Mouse (Mus musculus) hindbrain, embryonic 10.5 days (tissue): ENCODE data around the gene Snx32. TPM values are rescaled to one million over a fixed set of nuclear protein-coding genes. Genes with fewer than 3 reads are reported as not detected.
A peak's percentile ranks its signal among the peaks of the same experiment; 100 is the strongest.

Experiments used
- DNase-seq: peaks from one replicate; pipeline ENCODE4 v3.0.0-alpha.2; 2017; ENCODE audit warnings: low spot score
- H3K27ac ChIP-seq: fragments of 300-500 bp; sonication (generic); 2 replicates; pipeline ENCODE4 v1.5.1; 2016; ENCODE audit warnings: mild to moderate bottlenecking, moderate library complexity
- H3K27me3 ChIP-seq: fragments of 300-500 bp; sonication (generic); 2 replicates; pipeline ENCODE4 v1.6.1; 2016; ENCODE audit warnings: mild to moderate bottlenecking; ENCODE audit not compliant: poor library complexity, insufficient read depth, severe bottlenecking
- H3K36me3 ChIP-seq: fragments of 300-500 bp; sonication (generic); 2 replicates; pipeline ENCODE4 v1.6.1; 2016; ENCODE audit warnings: mild to moderate bottlenecking, moderate library complexity
- H3K4me1 ChIP-seq: fragments of 300-500 bp; sonication (generic); replicated peaks from 2 replicates; pipeline ENCODE4 v1.6.1; 2016; ENCODE audit warnings: mild to moderate bottlenecking
- H3K4me3 ChIP-seq: fragments of 300-500 bp; sonication (generic); 2 replicates; pipeline ENCODE4 v1.5.1; 2016; ENCODE audit warnings: mild to moderate bottlenecking, moderate library complexity
- H3K9me3 ChIP-seq: fragments of 300-500 bp; sonication (generic); 2 replicates; pipeline ENCODE4 v1.6.1; 2016; ENCODE audit warnings: mild to moderate bottlenecking, moderate library complexity
- WGBS: fragments of 180-500 bp; shearing (Covaris S2); methylation state at CpG from one replicate; pipeline ENCODE4 v1.1.7; 2016; 5-methylcytosine and 5-hydroxymethylcytosine counted together
- polyA plus RNA-seq: library from polyadenylated mRNA; unstranded; fragments of >200 nt; fragmentation: Nextera tagmentation; extraction: Ambion mirVana; gene quantifications from 2 replicates; pipeline ENCODE4 v1.2.1, GENCODE M21; 2016

The Snx32 gene
- polyA plus RNA-seq, 1 experiment from 2014 or later, result 18.7 TPM

DNA sequence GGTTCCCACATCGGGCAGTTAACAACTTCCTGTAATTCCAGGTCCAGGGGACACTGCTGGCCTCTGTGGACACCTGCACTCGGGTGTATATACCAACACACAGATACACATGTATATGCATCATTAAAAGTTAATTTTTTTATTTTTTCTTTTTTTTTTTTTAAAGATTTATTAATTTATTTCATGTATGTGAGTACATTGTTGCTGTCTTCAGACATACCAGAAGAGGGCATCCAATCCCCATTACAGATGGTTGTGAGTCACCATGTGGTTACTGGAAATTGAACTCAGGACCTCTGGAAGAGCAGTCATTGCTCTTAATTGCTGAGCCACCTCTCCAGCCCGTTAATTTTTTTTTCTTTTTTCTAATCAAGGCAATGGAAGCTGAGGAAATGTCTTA lies 37.5 kb downstream of the Snx32 start:
- H3K4me3 ChIP-seq, result no peak overlapping the region
- peaks cover 12% of the 10 kb centered on the region for H3K36me3 ChIP-seq
- peaks cover 18% of the 10 kb centered on the region for H3K27me3 ChIP-seq
- 76% methylated on average over 3 of the region's 3 CpGs for WGBS
- H3K4me1 ChIP-seq, result peaks cover 31% of the 10 kb centered on the region
- H3K9me3 ChIP-seq, result no peaks in the 10 kb centered on the region
- no peak for DNase-seq
- no peak overlapping the region for H3K27ac ChIP-seq

DNA sequence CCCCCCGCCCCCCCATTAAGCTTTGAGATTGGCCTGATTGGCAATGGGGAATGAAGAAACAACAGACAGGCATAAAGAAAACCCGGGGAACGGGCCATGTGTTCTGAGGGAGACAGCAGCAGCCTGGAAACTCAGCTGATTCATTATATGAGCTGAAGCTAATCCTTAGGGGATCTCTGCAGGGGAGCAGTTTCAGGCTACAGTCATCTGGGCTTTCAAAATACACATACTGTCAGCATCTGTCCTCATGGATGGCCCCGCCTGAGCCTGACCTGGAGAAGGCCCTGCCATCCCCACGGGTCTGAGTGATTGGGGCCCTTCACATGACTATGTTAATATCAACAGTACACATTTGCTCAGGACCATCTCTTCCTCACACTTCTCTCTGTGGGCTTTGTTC lies 38.5 kb downstream of the Snx32 start:
- H3K4me1 ChIP-seq, result peaks cover 31% of the 10 kb centered on the region
- no peak for DNase-seq
- H3K27me3 ChIP-seq, result peaks cover 18% of the 10 kb centered on the region
- 55% methylated on average over 5 of the region's 5 CpGs for WGBS
- H3K4me3 ChIP-seq, result no peak overlapping the region
- H3K27ac ChIP-seq, result no peak overlapping the region; the same call in 1 of the 2 replicates
- H3K36me3 ChIP-seq, result peaks cover 17% of the 10 kb centered on the region
- no peaks in the 10 kb centered on the region for H3K9me3 ChIP-seq

DNA sequence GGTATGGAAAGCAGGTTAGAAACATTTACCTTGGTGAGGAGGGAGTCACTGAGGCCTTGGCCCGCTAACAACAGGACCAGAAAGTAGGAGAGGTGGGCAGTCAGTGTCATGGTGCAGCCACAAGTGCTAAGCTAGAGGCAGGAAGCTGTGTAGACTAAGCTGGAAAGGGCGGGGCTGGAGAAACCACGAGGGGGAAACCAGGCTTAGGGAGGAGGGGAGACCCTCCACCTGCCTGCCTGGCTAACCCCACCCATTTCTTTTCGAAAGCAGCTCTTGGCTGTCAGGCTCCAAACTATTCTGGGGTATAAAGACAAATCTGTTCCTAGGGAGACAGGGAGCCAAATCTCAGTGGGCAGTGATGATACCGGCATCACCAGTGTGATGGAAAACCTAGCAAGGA lies 42.0 kb downstream of the Snx32 start, which contains the start of gene Ctsw:
Gene Ctsw, minus strand, starts transcription at position 134 of the 400 bp plus-strand sequence.
- WGBS, result 67% methylated on average over 5 of the region's 5 CpGs
- Histone ChIP-seq H3K27me3 (peaks cover 4% of the 10 kb centered on the region), H3K4me1 (peaks cover 14% of the 10 kb centered on the region), H3K36me3 (peaks cover 51% of the 10 kb centered on the region), H3K9me3 (no peaks in the 10 kb centered on the region), H3K4me3 (no peak within 1 kb of the TSS), H3K27ac (no peak within 1 kb of the TSS)
- DNase-seq, result no peak

DNA sequence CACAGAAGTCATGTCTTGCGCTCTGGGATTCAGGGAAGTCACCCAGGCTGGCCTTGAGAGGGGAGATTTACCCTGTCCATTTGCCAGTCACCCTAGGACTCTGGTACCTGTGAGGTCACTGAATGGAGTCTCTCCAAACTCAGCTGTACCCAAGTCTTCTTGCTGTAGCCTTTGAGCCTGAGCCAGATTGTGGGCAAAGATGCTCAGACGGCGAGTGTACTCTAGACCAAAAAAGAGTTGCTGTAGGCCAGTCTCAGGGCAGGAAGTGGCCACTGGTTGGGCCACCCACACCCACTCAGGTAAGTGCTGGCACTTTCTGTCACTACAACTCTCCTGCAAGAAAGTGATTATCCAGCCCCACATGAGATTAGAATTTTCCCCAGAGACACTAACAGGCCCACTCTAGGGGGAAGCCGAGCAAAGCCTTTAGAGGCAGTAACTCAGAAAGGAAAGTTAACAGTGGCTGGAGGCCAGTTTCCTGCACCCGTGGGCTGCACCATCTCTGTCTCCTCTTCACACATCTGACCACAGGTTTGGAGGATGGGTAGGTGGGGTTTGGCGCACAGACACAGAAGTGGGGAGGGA lies 43.3 kb downstream of the Snx32 start:
- H3K27ac ChIP-seq, result no peak overlapping the region
- peaks cover 63% of the 10 kb centered on the region for H3K36me3 ChIP-seq
- no peak overlapping the region for H3K4me3 ChIP-seq
- DNase-seq, result no peak
- H3K9me3 ChIP-seq, result no peaks in the 10 kb centered on the region
- no peaks in the 10 kb centered on the region for H3K27me3 ChIP-seq
- peaks cover 14% of the 10 kb centered on the region for H3K4me1 ChIP-seq
- WGBS, result 87% methylated on average over 6 of the region's 6 CpGs

DNA sequence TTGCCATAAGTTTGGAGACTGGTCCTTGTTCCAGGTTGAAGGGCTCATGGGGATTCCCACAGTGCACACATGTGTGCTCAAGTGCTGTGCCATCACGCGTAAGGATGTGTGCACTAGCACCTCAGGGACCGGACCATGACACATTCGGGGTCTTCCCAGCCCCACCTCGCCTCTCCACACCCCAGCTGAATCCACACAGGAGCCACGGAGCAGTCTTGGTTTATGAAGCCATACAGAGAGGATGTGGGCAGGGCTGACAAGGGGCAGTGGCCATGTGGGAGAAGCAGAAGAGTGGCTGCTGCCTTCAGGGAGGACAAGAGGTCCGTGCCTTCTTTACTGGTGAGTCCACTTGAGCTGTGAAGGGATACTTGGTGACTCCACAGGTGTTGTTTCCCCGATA lies 45.3 kb downstream of the Snx32 start:
- Histone ChIP-seq H3K27ac (no peak overlapping the region), H3K4me3 (no peak overlapping the region), H3K36me3 (peaks cover 63% of the 10 kb centered on the region), H3K9me3 (no peaks in the 10 kb centered on the region), H3K27me3 (no peaks in the 10 kb centered on the region), H3K4me1 (peaks cover 24% of the 10 kb centered on the region)
- 95% methylated on average over 8 of the region's 8 CpGs for WGBS
- DNase-seq, result no peak

DNA sequence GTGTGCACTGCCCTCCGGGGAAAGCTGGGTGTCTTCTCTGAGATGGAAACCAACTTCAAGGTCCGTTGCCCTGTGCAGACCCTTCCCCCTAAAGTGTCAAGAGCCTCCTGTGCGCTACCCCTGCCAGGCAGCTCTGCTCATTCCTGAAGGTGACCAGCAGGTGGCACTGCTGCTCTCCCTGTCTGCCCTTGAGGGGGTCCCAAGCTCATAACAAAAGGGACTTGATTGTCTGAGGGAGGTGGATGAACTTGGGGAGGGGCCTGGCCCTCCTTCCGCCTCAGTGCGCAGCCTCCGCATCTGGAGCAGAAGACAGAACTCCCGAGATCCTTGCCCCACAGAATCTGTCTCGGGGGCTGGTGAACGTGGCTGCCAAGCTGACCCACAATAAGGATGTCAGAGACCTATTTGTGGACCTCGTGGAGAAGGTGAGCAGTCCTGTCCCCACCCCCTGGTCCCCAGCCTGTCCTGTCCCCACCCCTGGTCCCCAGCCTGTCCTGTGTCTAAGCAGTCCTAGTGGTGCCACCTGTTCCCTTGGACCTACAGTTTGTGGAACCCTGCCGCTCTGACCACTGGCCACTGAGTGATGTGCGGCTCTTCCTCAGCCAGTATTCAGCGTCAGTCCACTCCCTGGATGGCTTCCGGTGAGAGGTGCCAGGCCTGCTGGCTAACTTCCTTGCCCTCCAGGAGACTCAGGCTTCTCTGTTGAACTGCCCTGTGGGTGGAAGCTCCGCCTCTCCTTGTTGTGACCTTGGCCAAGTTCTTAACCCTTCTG lies 46.4 kb downstream of the Snx32 start:
- no peaks in the 10 kb centered on the region for H3K9me3 ChIP-seq
- peaks cover 9% of the 10 kb centered on the region for H3K27me3 ChIP-seq
- peak overlapping the region; percentile 39 for H3K4me3 ChIP-seq
- peak overlapping the region; percentile 87 for H3K27ac ChIP-seq
- WGBS, result 55% methylated on average over 15 of the region's 15 CpGs
- H3K4me1 ChIP-seq, result peaks cover 27% of the 10 kb centered on the region
- peak; percentile 80 for DNase-seq
- peaks cover 63% of the 10 kb centered on the region for H3K36me3 ChIP-seq

DNA sequence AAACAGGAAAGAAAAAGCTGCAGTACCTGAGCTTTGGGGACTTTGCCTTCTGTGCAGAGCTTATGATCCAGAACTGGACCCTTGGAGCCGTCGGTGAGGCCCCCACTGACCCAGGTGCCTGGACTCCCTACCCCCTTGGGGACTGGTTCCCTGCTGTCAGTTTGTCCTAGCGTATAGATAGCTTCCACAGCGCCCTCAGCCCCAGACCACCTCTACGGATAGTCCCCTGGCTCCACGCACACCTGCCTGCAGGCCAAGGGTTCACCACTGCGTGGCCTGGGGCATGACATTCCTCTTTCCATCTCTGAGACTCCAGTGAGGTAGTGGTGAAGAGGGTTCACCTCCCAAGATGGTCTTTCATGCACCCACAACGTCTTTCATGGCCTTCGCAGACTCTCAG lies 47.1 kb downstream of the Snx32 start:
- Histone ChIP-seq H3K4me1 (peaks cover 26% of the 10 kb centered on the region), H3K36me3 (peaks cover 60% of the 10 kb centered on the region), H3K27ac (no peak overlapping the region), H3K27me3 (peaks cover 16% of the 10 kb centered on the region), H3K4me3 (peak overlapping the region; percentile 39; the same call in 1 of the 2 replicates), H3K9me3 (no peaks in the 10 kb centered on the region)
- DNase-seq, result no peak
- 86% methylated on average over 9 of the region's 9 CpGs for WGBS

DNA sequence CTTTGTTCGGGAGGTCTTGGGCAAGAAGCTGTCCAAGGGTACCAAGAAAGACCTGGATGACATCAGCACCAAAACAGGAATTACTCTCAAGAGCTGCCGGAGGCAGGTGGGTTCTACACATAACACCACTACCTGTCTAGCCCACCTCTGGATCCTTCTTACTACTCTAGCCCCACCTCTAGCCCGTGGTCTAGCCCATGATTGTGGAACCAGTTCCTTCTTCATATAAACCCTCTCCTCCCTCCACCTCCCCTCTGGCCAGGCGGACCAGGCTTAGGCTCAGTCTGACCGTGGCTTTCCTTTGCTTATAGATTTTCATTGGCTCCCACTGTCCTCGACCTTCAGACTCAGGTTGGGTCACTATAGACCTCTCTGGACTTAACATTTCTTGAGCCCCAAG lies 48.9 kb downstream of the Snx32 start:
- WGBS, result 91% methylated on average over 6 of the region's 6 CpGs
- H3K9me3 ChIP-seq, result no peaks in the 10 kb centered on the region

DNA sequence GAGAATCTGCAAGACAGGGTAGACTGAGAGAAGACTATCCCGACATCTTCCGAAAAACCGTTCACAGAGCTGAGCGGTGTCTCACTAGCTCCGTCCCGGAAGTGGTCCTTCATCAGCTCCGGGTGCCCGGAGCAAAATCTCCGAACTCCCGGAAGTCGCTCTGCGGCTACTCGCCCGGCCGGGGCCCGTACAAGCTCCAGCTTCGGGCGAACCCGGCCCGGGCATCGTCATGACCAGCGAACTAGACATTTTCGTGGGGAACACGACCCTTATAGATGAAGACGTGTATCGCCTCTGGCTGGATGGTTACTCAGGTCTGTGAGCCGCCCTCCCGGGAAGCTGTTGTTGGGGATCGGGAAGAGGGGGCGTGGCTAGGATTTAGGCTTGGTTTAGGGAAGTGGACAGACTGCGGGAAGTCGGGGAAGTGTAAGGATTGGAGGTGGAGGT lies 49.9 kb downstream of the Snx32 start, which contains the start of gene Fibp:
Gene Fibp, plus strand, starts transcription at position 151 of the 447 bp plus-strand sequence.
- peaks cover 52% of the 10 kb centered on the region for H3K4me1 ChIP-seq
- peak within 1 kb of the TSS; percentile 88 for H3K27ac ChIP-seq
- peak; percentile 93 for DNase-seq
- peak within 1 kb of the TSS; percentile 87 for H3K4me3 ChIP-seq
- peaks cover 22% of the 10 kb centered on the region for H3K27me3 ChIP-seq
- peaks cover 33% of the 10 kb centered on the region for H3K36me3 ChIP-seq
- under 1% methylated on average over 32 of the region's 32 CpGs for WGBS
- H3K9me3 ChIP-seq, result no peaks in the 10 kb centered on the region

More for the DNA sequence above, 48.9 kb downstream of the Snx32 start:
- DNase-seq, result no peak
- peaks cover 16% of the 10 kb centered on the region for H3K27me3 ChIP-seq
- peaks cover 43% of the 10 kb centered on the region for H3K4me1 ChIP-seq
- H3K4me3 ChIP-seq, result peak overlapping the region; percentile 87
- peaks cover 42% of the 10 kb centered on the region for H3K36me3 ChIP-seq
- no peak overlapping the region for H3K27ac ChIP-seq

DNA sequence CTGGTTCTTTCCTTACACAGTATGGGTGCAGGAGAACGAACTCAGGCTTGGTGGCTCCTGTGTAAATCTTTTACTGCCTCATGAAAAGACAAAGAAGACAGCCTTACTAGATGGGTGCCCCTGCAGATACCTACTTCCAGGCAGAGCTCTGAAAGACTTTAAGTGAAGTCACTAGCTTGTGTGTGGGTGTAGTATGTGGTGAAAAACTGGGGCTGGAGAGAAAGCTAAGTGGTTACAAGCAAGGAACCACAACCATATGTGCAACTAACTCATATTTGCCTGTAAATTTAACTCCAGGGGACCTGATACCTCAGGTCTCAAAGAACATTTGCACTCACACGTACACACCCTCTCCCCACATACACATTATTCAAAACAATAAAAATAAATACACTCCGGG lies 50.4 kb downstream of the Snx32 start:
- Histone ChIP-seq H3K9me3 (no peaks in the 10 kb centered on the region), H3K36me3 (peaks cover 29% of the 10 kb centered on the region), H3K4me3 (peak overlapping the region; percentile 87), H3K27ac (peak overlapping the region; percentile 88), H3K4me1 (peaks cover 58% of the 10 kb centered on the region), H3K27me3 (peaks cover 22% of the 10 kb centered on the region)
- no peak for DNase-seq
- WGBS, result 26% methylated on average over 3 of the region's 3 CpGs

DNA sequence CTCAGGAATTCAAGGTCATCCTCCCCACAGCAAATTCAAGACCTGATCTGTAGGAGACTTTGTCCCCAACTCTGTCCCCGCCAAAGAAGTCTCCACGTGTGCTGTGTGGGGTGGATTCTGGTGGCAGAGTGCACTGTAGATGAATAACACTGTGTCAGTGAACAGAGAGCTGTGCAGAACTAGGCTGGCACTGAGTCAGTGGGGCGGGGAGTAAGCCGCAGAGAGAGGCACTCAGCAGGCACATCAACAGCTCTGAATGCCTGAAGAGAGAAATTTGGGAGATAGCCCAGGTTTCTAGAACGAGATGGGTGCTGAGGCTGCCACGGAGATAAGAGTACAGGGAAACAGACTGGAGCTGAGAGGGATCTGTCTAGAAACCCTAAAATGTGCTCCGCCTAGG lies 51.3 kb downstream of the Snx32 start:
- H3K27me3 ChIP-seq, result peaks cover 22% of the 10 kb centered on the region
- H3K4me3 ChIP-seq, result no peak overlapping the region
- peaks cover 59% of the 10 kb centered on the region for H3K4me1 ChIP-seq
- H3K27ac ChIP-seq, result no peak overlapping the region
- WGBS, result 71% methylated on average over 7 of the region's 7 CpGs
- no peaks in the 10 kb centered on the region for H3K9me3 ChIP-seq
- no peak for DNase-seq
- H3K36me3 ChIP-seq, result peaks cover 29% of the 10 kb centered on the region

DNA sequence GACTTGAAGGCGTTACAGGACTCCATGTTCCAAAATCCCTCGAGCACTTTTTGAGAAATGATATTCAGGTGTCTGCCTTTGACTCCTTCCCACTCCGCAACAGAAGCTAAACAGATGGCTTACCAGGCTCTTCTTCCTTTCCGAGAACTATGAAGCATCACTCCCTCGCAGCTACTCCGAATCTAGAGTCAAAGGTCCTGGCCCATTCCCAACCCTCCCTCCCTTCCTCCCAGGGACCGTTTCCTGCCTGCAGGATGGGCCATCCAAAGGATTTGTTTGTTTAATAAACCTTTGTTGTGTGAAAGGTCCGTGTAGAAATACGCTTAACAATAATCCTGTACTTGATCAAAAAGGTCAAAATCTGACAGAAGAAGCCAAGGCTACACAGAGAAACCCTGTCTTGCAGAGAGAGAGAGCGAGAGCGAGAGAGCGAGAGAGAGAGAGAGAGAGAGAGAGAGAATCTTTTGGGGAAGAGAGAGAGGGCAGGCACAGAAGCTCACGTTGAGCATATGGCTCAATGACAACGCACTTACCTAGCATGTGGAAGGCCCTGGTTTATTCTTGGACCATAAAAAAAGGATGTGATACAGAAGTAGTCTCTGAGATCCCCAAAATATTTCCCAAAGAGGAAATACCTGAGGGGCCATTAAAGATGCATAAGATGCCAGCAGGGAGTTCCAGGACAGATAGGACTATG lies 52.4 kb downstream of the Snx32 start, which contains the start of gene Ccdc85b:
Gene Ccdc85b, minus strand, starts transcription at position 149 of the 697 bp plus-strand sequence.
- Histone ChIP-seq H3K4me3 (peak within 1 kb of the TSS; percentile 92), H3K27me3 (peaks cover 22% of the 10 kb centered on the region), H3K4me1 (peaks cover 54% of the 10 kb centered on the region), H3K36me3 (peaks cover 23% of the 10 kb centered on the region), H3K9me3 (no peaks in the 10 kb centered on the region), H3K27ac (peak within 1 kb of the TSS; percentile 93)
- no peak for DNase-seq
- WGBS, result 20% methylated on average over 14 of the region's 14 CpGs
